Mouse (Mus musculus): ENCODE measurements around the gene Slf2.

- no peak for TF ChIP-seq MYOD1 (IDR thresholded peaks at IDR 0.05; ENCODE audit: control insufficient read depth, insufficient read length, low read depth)
- TF ChIP-seq CTCF (IDR thresholded peaks at IDR 0.05; ENCODE audit: control insufficient read depth, insufficient read depth, insufficient read length): peak; percentile 4
- no peak for TF ChIP-seq MAX (IDR thresholded peaks at IDR 0.05)
These were observed 58.0 kb downstream of the Slf2 start, which contains the start of gene Sema4g for GRCm38 (mm10) chr19:44988831-44989566.

Measured in C2C12 (cell line).